Mouse (Mus musculus) Patski (cell line): ENCODE results near the gene Olfr1198. TPM values are rescaled to one million over a fixed set of nuclear protein-coding genes. Genes with fewer than 3 reads are reported as not detected.

Experiments used
- ATAC-seq: fragments of 100-300 bp; one replicate; pipeline ENCODE4 v1.8.0; 2021
- CTCF ChIA-PET: fragments of 350-600 bp; sonication (Branson Sonifier 250); formaldehyde crosslinking; loops from one replicate; lab custom pipeline; 2022; ENCODE audit warnings: inconsistent platforms; lab: Charles Lee
- POLR2A ChIA-PET: fragments of 350-600 bp; sonication (Branson Sonifier 250); formaldehyde crosslinking; loops from one replicate; lab custom pipeline; 2022; ENCODE audit warnings: antibody characterized with exemption, inconsistent platforms; lab: Charles Lee
- DNase-seq: peaks from one replicate; pipeline ENCODE4 v3.0.0-alpha.2; 2011; ENCODE audit warnings: low read depth, low spot score
- H3K27me3 ChIP-seq: fragments of 371-371 bp; one replicate; pipeline ENCODE4 v1.5.1; 2021
- CTCF ChIP-seq: fragments of 100-300 bp; IDR thresholded peaks from one replicate; pipeline ENCODE4 v1.5.1; 2021
- in situ Hi-C: fragments of 300-500 bp; cut with MboI; formaldehyde crosslinking; loops from 3 replicates; pipeline ENCODE4 v1.11.1; 2018; ENCODE audit warnings: low pct_unique_long_range_greater_than_20kb, mixed read lengths
- polyA plus RNA-seq: library from polyadenylated mRNA; unstranded; gene quantifications from one replicate; pipeline ENCODE4 v1.2.3, GENCODE M21; 2021

Olfr1198 gene
- not detected for polyA plus RNA-seq

DNA sequence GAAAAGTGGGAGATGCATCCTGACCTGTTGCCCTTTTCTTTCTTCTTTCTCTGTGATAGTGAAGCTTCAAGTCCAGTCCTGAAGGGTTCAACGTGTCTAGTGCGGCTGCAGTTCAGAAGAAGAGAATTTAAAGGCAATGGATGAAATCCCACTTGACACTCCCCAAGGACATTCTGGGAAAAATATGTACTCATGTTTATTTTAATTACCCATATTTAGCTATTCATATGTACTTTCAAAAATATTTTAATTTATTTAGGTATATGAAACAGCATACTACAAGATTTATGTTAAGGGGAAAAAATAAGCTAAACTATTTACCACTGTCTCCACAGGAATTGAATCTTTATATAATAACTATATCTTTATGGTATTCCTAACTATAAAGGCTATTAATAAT lies at the start of gene Olfr1198:
Gene Olfr1198, minus strand, starts transcription at position 101 of the 400 bp plus-strand sequence.
- ChIA-PET POLR2A (no interaction called here), CTCF (no interaction called here)
- in situ Hi-C loops, result no loop called here
- ATAC-seq (no peak), DNase-seq (no peak)
- H3K27me3 ChIP-seq, result no peaks in the 10 kb centered on the region
- TF ChIP-seq CTCF, result no peak

DNA sequence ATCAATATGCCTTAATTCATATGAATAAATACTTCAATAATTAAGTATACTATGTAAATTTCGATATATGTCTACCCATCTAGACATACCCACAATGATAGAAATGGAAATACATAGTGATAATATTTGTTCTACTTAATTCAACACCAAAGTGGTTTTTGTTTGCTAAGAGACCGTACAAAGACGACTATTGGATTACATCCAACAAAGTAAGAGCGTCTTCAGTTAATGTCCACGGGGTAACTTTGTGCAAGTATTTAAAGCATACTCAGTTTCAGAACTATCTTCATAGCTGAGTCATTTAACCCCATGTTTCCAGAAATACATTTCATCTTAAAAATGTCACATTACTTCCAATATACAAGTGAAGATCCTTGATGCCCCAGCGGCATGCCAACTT lies 41.6 kb upstream of the Olfr1198 start, which contains the start of gene Olfr1201:
Gene Olfr1201, plus strand, starts transcription at position 301 of the 400 bp plus-strand sequence.
- no peaks in the 10 kb centered on the region for H3K27me3 ChIP-seq
- DNase-seq, result no peak
- no peak for ATAC-seq
- POLR2A ChIA-PET, result no interaction called here
- in situ Hi-C loops, result loop anchor here (5.0 kb wide), 1 partner anchor 35 kb away; the partner anchor contains the start of gene Olfr1205
- no peak for TF ChIP-seq CTCF
- CTCF ChIA-PET, result no interaction called here

DNA sequence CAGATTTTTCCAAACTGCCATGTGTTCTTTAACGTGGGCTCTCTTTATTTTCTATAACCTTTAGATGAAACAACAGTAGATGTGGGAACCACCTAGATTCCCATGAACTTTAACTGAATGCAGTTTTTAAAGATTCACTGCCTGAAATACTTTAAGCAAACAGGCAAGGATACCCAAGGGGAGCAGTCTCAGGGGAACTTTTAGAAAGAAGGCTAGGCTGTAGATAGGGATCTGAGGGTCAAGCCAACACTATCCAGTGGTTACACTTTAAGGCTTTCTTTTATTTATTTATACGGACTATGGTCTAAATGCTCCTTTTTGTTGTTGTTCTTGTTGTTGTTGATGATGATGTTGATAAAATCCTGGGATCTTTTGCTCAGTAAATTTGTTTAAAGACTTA lies 19.2 kb upstream of the Olfr1198 start, which contains the start of gene Olfr1200:
Gene Olfr1200, minus strand, starts transcription at position 101 of the 400 bp plus-strand sequence.
- DNase-seq, result no peak
- no peak for ATAC-seq
- ChIA-PET POLR2A (no interaction called here), CTCF (no interaction called here)
- TF ChIP-seq CTCF, result no peak
- no peaks in the 10 kb centered on the region for H3K27me3 ChIP-seq
- in situ Hi-C loops, result no loop called here

DNA sequence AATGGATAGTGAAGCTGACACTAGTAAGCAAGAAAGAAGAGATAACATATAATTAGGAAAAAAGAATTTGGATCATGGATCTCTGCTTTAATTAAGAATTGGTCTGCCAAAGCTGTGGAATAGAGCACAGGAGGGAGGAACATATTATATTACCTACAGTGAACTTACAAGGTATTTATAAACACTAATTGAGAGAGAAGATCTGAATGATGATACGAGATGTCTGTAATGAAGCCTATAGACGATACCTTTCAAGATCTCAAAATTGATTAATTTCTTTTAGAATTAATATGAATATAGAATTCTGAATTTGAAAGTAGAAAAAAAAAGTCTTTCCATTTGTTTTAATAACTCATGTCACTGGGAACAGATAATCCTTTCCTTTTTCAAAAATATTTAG lies 9.2 kb upstream of the Olfr1198 start, which contains the start of gene Olfr1199:
Gene Olfr1199, minus strand, starts transcription at position 101 of the 400 bp plus-strand sequence.
- TF ChIP-seq CTCF, result no peak
- ATAC-seq, result no peak
- no peaks in the 10 kb centered on the region for H3K27me3 ChIP-seq
- in situ Hi-C loops, result no loop called here
- ChIA-PET CTCF (no interaction called here), POLR2A (no interaction called here)
- no peak for DNase-seq

DNA sequence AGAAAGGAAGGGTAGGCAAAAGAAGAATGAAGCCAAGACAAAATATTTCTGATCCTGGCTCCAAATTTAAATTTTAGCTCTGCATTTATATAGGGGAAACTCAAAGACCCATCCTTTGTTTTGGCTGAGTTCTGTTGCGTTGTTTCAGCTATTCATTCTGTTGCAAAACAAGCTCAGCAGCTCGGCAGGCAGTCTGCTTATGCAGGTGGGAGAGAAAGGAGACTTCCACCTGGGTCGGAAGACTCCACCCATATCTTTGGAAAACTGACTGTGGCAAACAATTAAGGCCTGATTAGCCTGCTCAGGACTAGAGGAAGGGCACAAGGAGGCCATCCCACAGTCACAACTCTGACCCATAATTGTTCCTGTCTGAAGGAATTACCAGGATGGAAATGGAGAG lies 7.8 kb downstream of the Olfr1198 start:
- DNase-seq, result no peak
- in situ Hi-C loops, result no loop called here
- no peak for TF ChIP-seq CTCF
- ChIA-PET POLR2A (no interaction called here), CTCF (no interaction called here)
- H3K27me3 ChIP-seq, result no peaks in the 10 kb centered on the region
- no peak for ATAC-seq

DNA sequence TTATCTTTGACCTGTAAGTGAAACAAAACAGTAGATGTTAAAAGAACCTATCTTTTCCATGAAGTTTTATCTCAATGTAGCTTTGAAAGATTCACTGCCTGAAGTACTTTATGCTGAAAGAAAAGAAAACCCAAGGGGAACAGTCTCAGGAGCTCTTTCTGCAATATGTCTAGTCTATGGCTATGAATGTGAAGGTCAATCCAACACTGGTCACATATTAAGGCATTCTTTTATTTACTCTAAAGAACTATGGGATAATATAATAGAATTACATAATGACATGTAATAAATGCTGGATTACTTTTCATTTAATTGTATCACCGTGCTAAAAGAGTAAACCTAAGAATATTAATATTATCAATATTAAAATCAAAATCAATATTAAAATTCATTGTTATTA lies 18.9 kb downstream of the Olfr1198 start, which contains the start of gene Olfr1197:
Gene Olfr1197, minus strand, starts transcription at position 101 of the 400 bp plus-strand sequence.
- no peaks in the 10 kb centered on the region for H3K27me3 ChIP-seq
- DNase-seq (no peak), ATAC-seq (no peak)
- POLR2A ChIA-PET, result no interaction called here
- CTCF ChIA-PET, result no interaction called here
- in situ Hi-C loops, result no loop called here
- TF ChIP-seq CTCF, result no peak

DNA sequence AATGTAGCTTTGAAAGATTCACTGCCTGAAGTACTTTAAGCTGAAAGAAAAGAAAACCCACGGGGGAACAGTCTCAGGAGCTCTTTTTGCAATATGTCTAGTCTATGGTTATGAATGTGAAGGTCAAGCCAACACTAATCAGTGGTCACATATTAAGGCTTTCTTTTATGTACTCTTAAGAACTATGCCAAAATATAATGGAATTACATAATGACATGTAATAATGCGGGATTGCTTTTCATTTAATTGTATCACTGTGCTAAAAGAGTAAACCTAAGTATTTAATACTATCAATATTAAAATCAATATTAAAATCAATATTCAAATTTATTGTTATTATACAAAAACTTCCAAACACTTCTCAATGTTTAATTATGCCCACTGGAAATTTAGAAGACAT lies 46.7 kb downstream of the Olfr1198 start, which contains the start of gene Olfr1196:
Gene Olfr1196, minus strand, starts transcription at position 101 of the 400 bp plus-strand sequence.
- in situ Hi-C loops, result no loop called here
- DNase-seq, result no peak
- TF ChIP-seq CTCF, result no peak
- ChIA-PET POLR2A (no interaction called here), CTCF (no interaction called here)
- H3K27me3 ChIP-seq, result no peaks in the 10 kb centered on the region
- no peak for ATAC-seq

Other genes with a start within 250 kb of the Olfr1198 start
- not detected for gene Olfr1186, start 232.8 kb downstream of the Olfr1198 start, polyA plus RNA-seq
- gene Olfr1188, start 194.4 kb downstream of the Olfr1198 start, polyA plus RNA-seq, result not detected
- not detected for gene Olfr1189, start 164.9 kb downstream of the Olfr1198 start, polyA plus RNA-seq
- gene Olfr1191-ps1, start 110.8 kb downstream of the Olfr1198 start, polyA plus RNA-seq, result not detected
- gene Olfr1192-ps1, start 102.9 kb downstream of the Olfr1198 start, polyA plus RNA-seq, result not detected
- not detected for gene Olfr1193, start 75.7 kb downstream of the Olfr1198 start, polyA plus RNA-seq
- not detected for gene Olfr1195, start 62.2 kb downstream of the Olfr1198 start, polyA plus RNA-seq
- not detected for gene Olfr1196, start 46.8 kb downstream of the Olfr1198 start, polyA plus RNA-seq
- not detected for gene Olfr1197, start 19.0 kb downstream of the Olfr1198 start, polyA plus RNA-seq
- gene Olfr1199, start 9.1 kb upstream of the Olfr1198 start, polyA plus RNA-seq, result not detected
- gene Olfr1200, start 19.1 kb upstream of the Olfr1198 start, polyA plus RNA-seq, result not detected
- gene Olfr1201, start 41.7 kb upstream of the Olfr1198 start, polyA plus RNA-seq, result not detected
- not detected for gene Olfr1202, start 63.1 kb upstream of the Olfr1198 start, polyA plus RNA-seq
- not detected for gene Olfr1205, start 78.4 kb upstream of the Olfr1198 start, polyA plus RNA-seq
- gene Olfr1204, start 97.9 kb upstream of the Olfr1198 start, polyA plus RNA-seq, result not detected
- gene Olfr1206, start 111.9 kb upstream of the Olfr1198 start, polyA plus RNA-seq, result not detected
- gene Olfr1208, start 150.9 kb upstream of the Olfr1198 start, polyA plus RNA-seq, result not detected
- gene Olfr1209, start 163.8 kb upstream of the Olfr1198 start, polyA plus RNA-seq, result not detected
- gene Olfr1211, start 186.7 kb upstream of the Olfr1198 start, polyA plus RNA-seq, result not detected
- not detected for gene Olfr1212, start 202.6 kb upstream of the Olfr1198 start, polyA plus RNA-seq
- not detected for gene Gm13762, start 228.9 kb upstream of the Olfr1198 start, polyA plus RNA-seq
- not detected for gene Olfr1214, start 241.3 kb upstream of the Olfr1198 start, polyA plus RNA-seq